Mouse (Mus musculus): ENCODE measurements around the gene Inafm1. TPM values are rescaled to one million over a fixed set of nuclear protein-coding genes. Genes with fewer than 3 reads are reported as not detected.

The Inafm1 gene
- polyA plus RNA-seq (2021), result 13.0 TPM

GRCm38 (mm10) chr7:16273081-16273765 lies at the start of gene Inafm1:
Gene Inafm1, minus strand, starts transcription at chr7:16273617.
- no peak for TF ChIP-seq CTCF (IDR thresholded peaks at IDR 0.05)
- POLR2A ChIA-PET, result interaction anchor here (1.5 kb wide), 1 partner anchor 10 kb away, joined by 3 read pairs; no protein-coding TSS in a partner anchor
- in situ Hi-C loops (cut with MboI; ENCODE audit: low pct_unique_long_range_greater_than_20kb), result no loop called here
- CTCF ChIA-PET, result interaction anchor here (2.1 kb wide), 1 partner anchor 10 kb away, joined by 12 read pairs; no protein-coding TSS in a partner anchor
- no peaks in the 10 kb centered on the region for H3K27me3 ChIP-seq
- ATAC-seq (peak; percentile 54), DNase-seq (ENCODE audit: low read depth, low spot score) (no peak)

- in situ Hi-C loops (cut with MboI; ENCODE audit: low pct_unique_long_range_greater_than_20kb), result no loop called here
- CTCF ChIA-PET, result interaction anchor here (1.5 kb wide), 1 partner anchor 25 kb away, joined by 5 read pairs; no protein-coding TSS in a partner anchor
- no peak for TF ChIP-seq CTCF (IDR thresholded peaks at IDR 0.05)
- no peak for ATAC-seq
- no peaks in the 10 kb centered on the region for H3K27me3 ChIP-seq
- no peak for DNase-seq (ENCODE audit: low read depth, low spot score)
- POLR2A ChIA-PET, result no interaction called here
These were observed 47.1 kb upstream of the Inafm1 start for GRCm38 (mm10) chr7:16320479-16320878.

- ChIA-PET CTCF (interaction anchor here (1.1 to 1.8 kb wide), 2 partner anchors 25 to 45 kb away, joined by 5 to 6 read pairs; no protein-coding TSS in a partner anchor), POLR2A (no interaction called here)
- no peaks in the 10 kb centered on the region for H3K27me3 ChIP-seq
- in situ Hi-C loops (cut with MboI; ENCODE audit: low pct_unique_long_range_greater_than_20kb), result no loop called here
- ATAC-seq (no peak), DNase-seq (ENCODE audit: low read depth, low spot score) (no peak)
- TF ChIP-seq CTCF (IDR thresholded peaks at IDR 0.05), result no peak
These were observed 45.8 kb upstream of the Inafm1 start for GRCm38 (mm10) chr7:16319216-16319615.

GRCm38 (mm10) chr7:16317094-16317493 lies 43.7 kb upstream of the Inafm1 start:
- TF ChIP-seq CTCF (IDR thresholded peaks at IDR 0.05), result no peak
- DNase-seq (ENCODE audit: low read depth, low spot score), result no peak
- ChIA-PET POLR2A (no interaction called here), CTCF (no interaction called here)
- in situ Hi-C loops (cut with MboI; ENCODE audit: low pct_unique_long_range_greater_than_20kb), result no loop called here
- no peaks in the 10 kb centered on the region for H3K27me3 ChIP-seq
- ATAC-seq, result no peak

DNA sequence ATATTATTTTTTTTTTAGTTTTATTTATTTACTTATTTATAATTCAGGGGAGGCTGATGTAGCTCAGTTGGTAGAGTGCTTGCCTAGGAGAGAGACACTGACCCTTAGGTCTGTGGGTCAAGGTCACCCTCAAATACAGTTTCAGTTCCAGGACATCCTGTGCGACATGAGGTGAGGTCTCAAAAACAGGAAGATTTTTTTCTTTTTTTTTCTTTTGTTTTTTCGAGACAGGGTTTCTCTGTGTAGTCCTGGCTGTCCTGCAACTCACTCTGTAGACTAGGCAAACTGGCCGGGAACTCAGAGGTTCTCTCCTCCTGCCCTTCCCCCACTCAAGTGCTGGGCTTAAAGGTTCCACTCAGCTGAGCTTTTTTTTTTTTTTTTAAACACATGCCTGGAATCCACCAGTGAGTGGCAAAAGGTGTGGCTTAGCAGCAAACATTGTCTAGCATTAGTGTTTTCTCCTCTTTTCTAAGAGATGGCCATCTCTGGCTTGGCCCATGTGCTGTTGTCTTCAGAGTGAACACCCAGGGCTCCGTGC lies 41.9 kb upstream of the Inafm1 start:
- ChIA-PET CTCF (interaction anchor here (1.3 to 3.8 kb wide), 3 partner anchors 11 to 21 kb away, joined by 3 to 22 read pairs (median 10); no protein-coding TSS in a partner anchor), POLR2A (interaction anchor here (0.6 to 1.5 kb wide), 2 partner anchors 11 to 16 kb away, joined by 3 to 6 read pairs; no protein-coding TSS in a partner anchor)
- ATAC-seq (no peak), DNase-seq (ENCODE audit: low read depth, low spot score) (no peak)
- H3K27me3 ChIP-seq, result no peaks in the 10 kb centered on the region
- no peak for TF ChIP-seq CTCF (IDR thresholded peaks at IDR 0.05)
- in situ Hi-C loops (cut with MboI; ENCODE audit: low pct_unique_long_range_greater_than_20kb), result no loop called here

GRCm38 (mm10) chr7:16314221-16314775 lies 40.9 kb upstream of the Inafm1 start:
- ATAC-seq, result no peak
- ChIA-PET CTCF (interaction anchor here (1.3 to 3.8 kb wide), 6 partner anchors 10 to 59 kb away, joined by 3 to 22 read pairs (median 6); no protein-coding TSS in a partner anchor), POLR2A (interaction anchor here (0.6 to 1.5 kb wide), 3 partner anchors 12 to 16 kb away, joined by 3 to 6 read pairs (median 5); no protein-coding TSS in a partner anchor)
- DNase-seq (ENCODE audit: low read depth, low spot score), result no peak
- in situ Hi-C loops (cut with MboI; ENCODE audit: low pct_unique_long_range_greater_than_20kb), result no loop called here
- no peak for TF ChIP-seq CTCF (IDR thresholded peaks at IDR 0.05)
- H3K27me3 ChIP-seq, result no peaks in the 10 kb centered on the region

DNA sequence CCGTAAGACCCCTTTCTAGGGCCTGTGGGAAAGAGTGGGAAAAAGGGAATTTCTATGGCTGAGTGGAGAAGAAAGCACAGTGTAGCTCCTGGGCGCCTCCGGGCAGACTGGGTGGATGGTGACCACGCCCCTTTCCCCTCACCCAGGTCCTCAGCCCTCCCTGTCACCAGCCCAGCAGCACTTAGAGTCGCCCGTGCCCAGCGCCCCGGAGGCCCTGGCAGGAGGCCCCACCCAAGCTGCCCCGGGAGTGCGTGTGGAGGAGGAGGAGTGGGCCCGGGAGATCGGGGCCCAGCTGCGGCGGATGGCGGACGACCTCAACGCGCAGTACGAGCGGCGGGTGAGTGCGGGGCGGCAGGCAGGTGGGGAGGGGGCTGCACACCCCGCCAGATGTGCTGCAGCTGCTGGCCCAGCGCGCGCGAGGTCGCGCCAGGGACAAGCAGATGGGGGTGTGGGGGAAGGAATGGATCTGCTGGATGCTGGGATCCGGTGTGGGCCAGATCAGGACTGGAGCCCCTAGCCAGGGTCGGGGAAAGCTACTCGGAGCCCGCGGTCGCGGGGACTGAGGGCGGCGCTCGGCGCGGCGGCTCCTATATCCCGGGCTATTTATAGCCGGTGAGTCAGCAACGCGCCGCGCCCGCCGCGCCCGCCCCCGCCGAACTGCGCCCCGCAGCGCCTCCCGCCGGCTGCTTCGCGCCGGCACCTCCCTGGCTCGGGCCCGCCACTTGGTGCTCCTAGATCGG lies 40.2 kb upstream of the Inafm1 start:
- no peak for TF ChIP-seq CTCF (IDR thresholded peaks at IDR 0.05)

DNA sequence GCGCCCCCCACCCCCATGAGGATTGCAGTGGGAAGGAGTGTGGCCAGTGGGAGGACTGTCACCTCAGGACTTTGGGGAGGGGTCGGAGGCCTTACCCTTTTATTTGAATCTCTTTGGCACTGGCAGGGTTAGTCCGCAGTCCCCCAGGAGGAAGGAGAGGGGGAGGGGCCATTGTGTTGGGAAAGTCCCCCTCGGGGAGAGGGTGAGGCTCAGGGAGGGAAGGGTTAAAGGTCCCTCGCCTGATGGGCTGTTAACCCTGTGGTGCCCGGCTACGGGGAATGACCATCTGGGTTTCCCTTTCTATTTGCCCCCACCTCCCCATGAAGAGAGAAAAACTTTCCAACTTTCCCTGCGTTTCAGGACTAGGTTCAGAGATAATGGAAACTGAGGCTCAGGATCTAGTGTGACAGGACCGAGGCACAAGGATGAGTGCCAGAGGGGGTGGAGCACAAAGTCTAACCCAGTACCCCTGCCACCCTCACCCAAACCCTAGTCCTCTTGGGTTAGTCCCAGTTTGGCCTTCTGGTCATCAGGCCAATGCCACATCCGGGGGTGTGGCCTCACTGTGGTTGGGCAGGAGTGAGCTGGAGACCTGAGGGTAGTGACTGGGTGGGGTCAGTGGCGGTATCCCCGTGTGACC lies 39.4 kb upstream of the Inafm1 start:
- in situ Hi-C loops (cut with MboI; ENCODE audit: low pct_unique_long_range_greater_than_20kb), result no loop called here
- H3K27me3 ChIP-seq, result no peaks in the 10 kb centered on the region
- DNase-seq (ENCODE audit: low read depth, low spot score), result no peak
- TF ChIP-seq CTCF (IDR thresholded peaks at IDR 0.05), result no peak
- ATAC-seq, result peak; percentile 45
- ChIA-PET POLR2A (interaction anchor here (0.8 to 1.4 kb wide), 4 partner anchors 13 to 31 kb away, joined by 3 to 5 read pairs (median 4); no protein-coding TSS in a partner anchor), CTCF (interaction anchor here (0.5 to 3.8 kb wide), 10 partner anchors 12 to 66 kb away, joined by 3 to 22 read pairs (median 5); no protein-coding TSS in a partner anchor)

More for the DNA sequence above, 40.2 kb upstream of the Inafm1 start:
- ChIA-PET CTCF (interaction anchor here (0.8 to 3.8 kb wide), 11 partner anchors 11 to 65 kb away, joined by 3 to 22 read pairs (median 5); no protein-coding TSS in a partner anchor), POLR2A (interaction anchor here (0.8 to 1.5 kb wide), 5 partner anchors 12 to 30 kb away, joined by 3 to 6 read pairs (median 5); no protein-coding TSS in a partner anchor)
- no peaks in the 10 kb centered on the region for H3K27me3 ChIP-seq
- no peak for DNase-seq (ENCODE audit: low read depth, low spot score)
- in situ Hi-C loops (cut with MboI; ENCODE audit: low pct_unique_long_range_greater_than_20kb), result no loop called here
- peak; percentile 16 for ATAC-seq

GRCm38 (mm10) chr7:16312011-16312671 lies 38.7 kb upstream of the Inafm1 start:
- no peaks in the 10 kb centered on the region for H3K27me3 ChIP-seq
- no peak for TF ChIP-seq CTCF (IDR thresholded peaks at IDR 0.05)
- DNase-seq (ENCODE audit: low read depth, low spot score) (no peak), ATAC-seq (no peak)
- in situ Hi-C loops (cut with MboI; ENCODE audit: low pct_unique_long_range_greater_than_20kb), result no loop called here
- ChIA-PET CTCF (interaction anchor here (0.5 to 3.8 kb wide), 5 partner anchors 14 to 61 kb away, joined by 3 to 22 read pairs (median 5); no protein-coding TSS in a partner anchor), POLR2A (interaction anchor here (1.4 kb wide), 1 partner anchor 17 kb away, joined by 5 read pairs; no protein-coding TSS in a partner anchor)

Measured in Patski (cell line).